Mouse (Mus musculus) WW6 (cell line): ENCODE data around the gene Leprot.

Experiments used
- DNase-seq: peaks from one replicate; pipeline ENCODE4 v3.0.0-alpha.2; 2013; ENCODE audit warnings: low read depth, low spot score

Leprot gene

DNA sequence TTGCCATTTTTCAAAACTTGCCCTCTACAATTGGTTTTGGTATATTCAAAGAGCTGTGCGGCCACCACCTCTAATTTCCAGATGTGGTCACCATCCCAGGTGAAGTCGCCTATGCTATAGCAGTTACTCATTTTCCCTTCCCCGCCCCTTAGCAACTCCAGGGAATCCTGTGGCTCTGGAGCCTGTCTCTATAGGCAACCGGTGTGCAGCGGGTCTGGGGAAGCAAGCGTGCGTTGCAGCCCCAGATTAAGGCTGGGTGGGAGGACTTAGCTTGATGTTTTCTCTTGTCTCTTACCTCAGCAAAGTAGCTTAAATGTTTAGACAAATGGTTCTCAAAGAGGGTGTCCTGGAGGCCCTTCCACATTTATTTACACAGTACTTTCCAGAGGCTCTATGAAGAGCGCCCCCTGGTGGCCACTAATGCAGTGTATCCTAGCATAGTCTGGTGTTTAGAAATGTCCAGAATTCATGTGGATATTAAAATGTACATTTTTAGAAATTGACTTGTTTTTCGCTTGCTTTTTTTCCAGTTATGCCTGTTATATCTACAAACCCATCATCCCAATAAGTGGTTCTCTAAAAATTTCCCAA lies 16.7 kb downstream of the Leprot start:
- DNase-seq, result no peak

DNA sequence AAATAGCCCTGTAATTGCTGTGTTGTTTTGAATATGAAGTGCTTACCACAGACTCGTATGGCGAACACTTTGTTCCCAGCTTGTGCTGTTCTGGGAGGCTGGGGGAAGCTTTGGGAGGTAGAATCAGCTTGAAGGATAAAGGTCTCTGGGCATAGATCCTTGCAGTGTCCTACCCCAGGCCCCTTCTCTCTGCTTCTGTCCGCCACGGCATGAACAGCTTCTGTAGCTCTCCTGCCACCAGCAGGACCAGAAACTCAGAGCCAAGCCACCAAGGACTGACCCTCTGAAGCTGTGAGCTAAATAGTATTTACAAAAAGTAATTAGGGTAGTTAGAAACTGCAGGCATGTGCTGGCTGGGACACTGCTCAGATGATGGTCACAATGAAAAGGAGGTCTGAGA lies 17.2 kb downstream of the Leprot start:
- DNase-seq, result no peak

DNA sequence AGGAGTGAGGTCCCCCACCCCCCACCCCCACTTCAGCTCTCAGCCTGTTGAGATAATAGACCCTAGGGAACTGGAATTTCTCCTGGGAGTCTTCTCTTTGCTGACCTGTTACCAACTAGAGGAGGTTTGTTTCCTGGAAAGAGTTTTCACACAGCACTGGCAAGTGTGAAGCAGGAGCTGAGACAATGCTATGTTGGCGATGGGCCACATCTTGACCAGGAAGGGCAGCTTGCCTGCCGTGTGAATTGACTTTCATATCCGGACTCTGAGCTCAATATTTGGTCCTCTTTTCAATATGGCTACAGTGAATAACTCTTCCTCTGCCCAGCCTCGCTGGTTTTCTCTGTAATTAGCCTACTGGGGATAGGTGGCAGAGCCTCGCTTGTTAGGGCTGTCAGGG lies 21.6 kb downstream of the Leprot start:
- DNase-seq, result no peak

DNA sequence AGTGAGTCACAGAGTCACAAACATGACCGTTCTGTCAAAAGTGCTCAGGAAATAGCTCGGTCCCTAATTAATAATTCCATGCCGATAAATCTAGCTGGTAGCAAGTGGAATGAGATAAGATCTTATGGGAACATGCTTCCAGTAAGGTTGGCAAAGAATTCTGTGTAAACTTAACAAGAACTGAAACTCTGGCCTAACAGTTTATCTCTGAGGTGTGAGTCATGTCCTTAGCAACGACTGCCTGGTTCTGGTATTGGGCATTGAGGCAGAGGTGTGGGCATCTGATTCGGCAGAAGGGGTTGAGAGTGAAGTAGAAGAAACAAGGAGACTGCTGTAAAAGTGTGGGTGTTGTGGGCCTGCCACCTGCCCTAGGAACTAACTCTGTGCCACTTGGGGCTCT lies 22.3 kb downstream of the Leprot start:
- no peak for DNase-seq

DNA sequence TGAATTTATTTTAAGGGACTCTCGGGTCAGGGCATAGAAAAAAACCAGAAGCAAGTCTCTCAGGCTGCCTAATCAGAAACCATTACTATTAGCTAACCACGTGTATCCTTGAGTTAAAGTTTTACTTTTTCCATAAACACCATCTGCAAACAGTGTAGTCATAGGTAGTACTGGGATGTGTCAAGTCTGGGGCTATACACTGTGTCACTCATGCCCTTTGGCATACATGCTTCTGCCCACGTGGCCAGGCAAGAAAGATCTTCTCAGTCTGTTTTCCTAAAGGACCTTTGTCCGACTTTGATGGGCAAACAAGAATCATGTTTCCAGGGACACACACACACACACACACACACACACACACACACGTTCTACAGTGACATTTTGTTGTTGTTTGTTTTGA lies 27.3 kb downstream of the Leprot start:
- DNase-seq, result no peak

DNA sequence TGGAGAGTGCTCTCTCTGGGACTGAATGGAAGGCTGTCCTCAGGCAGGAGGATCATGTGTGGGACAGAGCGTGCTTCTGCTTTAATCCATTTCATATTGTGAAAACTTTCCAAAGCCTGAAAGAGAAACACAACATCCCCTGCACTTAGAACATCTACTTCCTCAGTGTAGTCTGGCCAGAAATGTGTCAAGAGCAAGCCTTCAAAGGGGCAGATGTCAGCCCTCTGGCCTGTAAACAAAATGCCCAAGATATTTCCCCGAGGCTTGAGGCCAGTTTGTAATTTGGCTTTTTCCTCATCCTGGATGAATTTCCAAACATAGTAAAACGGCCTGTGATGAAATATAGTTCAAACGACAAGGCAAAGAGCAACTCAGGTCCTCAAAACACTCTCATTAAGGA lies 28.2 kb downstream of the Leprot start:
- no peak for DNase-seq

DNA sequence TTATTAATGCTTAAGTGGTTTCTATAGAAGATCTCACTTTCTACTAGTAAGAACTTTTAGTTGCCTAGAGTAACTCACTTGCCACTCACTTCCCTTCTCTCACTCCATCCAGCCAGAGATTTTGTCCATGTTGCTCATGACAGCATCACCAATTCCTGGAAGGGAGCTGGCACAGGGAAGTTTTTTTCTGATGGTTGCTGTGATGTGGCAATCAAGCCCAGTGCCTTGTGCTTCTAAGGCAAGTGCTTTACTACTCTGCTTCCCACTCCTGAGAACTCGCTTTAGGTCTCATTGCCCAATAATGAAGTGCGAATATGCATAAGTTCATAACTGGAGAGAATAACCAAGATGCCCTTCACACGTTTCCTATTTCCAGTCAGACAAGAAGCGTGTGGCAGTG lies 35.1 kb downstream of the Leprot start:
- no peak for DNase-seq

DNA sequence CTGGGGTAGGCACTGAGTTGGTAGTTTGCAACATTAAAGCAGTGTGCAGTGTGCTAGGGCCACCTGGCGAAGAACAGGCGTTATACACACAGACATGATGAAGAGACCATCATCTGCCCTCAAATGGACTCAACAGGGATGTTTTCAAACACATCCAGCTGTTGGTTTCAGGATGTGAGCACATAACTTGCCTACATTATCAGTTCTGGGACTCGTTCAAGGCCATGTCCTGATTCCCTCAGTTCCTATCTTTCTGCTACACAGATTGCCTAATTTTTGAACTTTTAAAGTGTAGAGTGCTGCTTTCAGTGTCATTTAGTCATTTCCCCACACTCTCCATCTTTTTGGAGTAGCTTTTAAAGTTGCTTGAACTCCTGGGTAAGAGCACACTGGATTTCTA lies 35.6 kb downstream of the Leprot start:
- DNase-seq, result no peak

DNA sequence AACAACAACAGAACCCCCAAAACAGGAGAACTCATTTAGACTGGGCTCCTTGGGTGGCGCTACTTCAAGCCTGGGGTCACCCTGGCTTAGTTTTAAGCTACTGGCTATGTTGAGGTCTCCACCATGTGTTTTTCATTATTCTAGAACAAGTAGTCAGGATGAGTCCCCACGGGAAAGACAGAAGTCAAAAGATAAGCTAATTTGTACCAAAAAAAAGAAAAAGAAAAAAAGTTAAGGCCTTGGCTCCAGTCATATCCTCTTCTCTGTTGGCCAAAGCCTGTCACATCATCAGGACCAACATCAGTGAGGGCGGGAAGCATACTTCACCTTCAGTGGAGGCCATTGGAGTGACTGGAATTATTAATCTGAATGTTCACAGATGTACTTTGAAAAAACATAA lies 37.3 kb downstream of the Leprot start:
- DNase-seq, result no peak

DNA sequence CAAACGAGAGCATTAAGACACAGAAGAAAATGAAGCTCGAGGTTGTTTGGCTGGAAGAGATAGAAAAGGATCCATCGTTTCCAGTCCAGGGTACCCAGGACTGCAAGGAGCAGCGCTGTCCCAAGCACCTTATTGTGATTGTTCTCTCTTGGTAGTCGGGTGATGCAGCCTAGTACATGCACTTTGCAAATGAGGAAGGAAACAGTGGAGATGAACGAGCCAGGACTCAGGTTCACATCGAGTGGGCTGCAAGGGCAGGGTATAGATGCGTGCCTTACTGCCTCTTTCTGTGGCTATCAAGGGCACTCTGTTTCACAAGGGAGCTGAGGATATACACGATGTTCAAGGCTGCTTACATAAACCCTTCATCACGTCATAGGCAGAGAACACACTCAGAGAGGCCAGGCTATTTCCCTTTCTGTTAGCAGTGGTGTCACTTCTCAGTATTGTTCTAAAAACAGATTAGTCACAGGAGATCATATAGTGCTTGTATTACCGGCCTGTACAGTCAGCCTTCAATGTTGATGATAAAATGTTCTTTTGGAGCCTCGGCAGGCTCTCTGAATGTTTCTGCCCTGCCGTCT lies 38.8 kb downstream of the Leprot start:
- no peak for DNase-seq

DNA sequence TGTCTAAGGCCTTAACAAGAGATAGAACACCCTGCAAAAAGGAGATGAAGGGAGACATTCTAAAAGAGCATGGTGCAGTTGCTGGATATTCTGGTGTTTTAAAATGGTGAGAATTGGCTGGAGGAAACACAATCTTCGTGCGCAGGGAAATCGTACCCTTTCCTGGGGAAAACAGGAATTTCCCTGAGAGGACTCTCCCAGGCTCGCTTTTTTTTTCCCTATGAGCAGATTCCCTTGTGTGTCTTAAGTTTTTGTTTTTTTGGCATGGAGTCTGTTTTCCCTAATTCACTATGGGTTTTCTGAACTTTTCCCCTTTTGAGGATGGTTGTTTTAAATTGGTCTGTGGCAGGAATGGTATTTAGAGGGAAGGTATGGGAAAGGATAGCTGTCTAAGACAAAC lies 41.7 kb downstream of the Leprot start:
- DNase-seq, result no peak

DNA sequence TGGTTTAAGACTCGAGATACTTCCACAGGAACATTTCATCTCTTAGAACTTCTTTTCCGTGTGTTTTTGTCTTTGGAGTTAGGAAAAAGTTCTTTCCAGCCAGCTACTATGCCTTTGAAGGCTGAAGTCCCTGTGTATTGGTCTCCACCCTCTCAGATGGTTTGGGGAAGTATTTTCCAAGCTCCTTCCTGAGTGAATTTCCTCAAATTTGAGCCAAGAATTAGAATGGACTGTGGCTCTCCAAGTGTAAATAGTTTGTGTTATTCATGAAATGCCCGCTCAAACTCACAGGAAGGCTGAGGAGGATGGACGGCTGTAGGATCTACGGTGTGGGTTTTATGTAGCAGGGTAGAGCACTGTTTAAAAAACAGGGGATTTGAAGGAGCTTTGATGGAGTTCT lies 42.1 kb downstream of the Leprot start:
- no peak for DNase-seq

DNA sequence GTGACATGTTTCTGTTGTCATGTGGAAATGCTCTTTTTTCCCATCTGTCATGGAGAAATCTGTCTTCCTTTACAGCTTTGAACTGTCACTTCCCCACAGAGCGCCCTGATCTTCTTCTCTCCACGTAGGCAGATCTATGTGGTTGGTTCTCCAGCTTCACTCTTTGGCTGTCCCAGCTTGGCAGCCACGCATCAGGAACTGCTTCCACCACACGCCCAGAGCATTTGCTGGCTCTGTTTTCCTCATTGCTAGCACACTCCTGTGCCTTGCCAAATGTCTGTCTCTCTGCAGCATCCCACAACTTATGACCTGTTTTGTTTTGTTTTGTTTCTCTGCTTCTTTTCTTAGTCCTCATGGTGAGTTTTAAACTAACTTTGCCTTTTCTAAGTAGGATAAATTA lies 45.4 kb downstream of the Leprot start:
- DNase-seq, result no peak

DNA sequence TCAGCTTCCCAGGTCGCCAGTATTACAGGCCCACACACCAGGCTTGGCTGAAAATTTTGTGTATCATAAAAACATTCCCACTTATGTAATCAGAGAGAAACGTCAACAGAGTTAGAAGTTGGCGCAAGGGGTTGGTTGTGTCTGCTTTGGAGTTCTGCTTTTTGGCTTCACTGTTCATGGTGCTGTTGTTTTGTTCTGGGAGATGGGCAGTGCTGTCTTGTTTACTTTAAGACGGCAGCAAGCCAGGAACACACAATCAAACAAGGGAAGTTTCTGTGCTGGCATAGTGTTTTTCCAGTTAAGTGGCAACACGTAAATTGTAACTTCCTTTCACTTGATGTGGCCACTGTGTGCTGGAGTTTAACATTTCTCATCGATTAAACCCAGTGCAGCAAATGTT lies 47.0 kb downstream of the Leprot start:
- no peak for DNase-seq

DNA sequence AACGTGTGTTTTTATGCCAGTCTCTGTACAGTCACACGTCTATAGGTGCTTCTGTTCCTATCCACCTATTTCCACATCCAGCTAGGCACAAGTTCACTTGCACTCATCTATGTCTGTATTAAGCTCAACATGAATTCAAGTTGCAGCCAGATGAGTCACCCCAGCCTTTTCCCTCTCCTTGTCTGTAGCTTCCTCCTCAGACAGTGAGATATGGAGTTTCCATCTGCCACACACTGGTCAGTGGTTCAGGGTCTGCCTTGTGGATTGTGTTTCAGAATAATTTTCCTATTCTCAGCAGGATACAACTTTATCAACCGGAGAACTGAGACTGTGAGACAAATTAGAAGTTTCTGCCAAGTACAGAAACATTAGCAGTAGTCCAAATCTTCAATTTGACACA lies 49.7 kb downstream of the Leprot start:
- no peak for DNase-seq

DNA sequence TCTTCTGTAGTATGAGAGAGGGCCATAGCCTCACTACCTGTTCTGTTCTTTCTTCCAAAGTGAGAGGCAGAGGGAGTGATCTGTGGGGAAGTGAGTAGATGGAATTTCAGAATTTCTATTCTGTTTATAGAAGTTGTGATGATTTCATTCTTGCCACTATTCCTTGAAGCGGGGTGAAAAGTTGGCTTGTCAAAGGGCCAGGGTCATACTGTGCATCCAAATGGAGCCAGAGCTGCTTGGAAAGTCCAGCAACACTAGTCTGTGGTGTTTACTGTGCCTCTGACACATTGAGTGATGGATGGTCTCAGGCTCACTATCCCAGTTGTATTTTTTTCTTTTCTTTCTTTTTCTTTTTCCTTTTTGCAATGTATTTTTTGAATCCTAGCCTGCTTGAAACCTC lies 51.9 kb downstream of the Leprot start:
- DNase-seq, result no peak

DNA sequence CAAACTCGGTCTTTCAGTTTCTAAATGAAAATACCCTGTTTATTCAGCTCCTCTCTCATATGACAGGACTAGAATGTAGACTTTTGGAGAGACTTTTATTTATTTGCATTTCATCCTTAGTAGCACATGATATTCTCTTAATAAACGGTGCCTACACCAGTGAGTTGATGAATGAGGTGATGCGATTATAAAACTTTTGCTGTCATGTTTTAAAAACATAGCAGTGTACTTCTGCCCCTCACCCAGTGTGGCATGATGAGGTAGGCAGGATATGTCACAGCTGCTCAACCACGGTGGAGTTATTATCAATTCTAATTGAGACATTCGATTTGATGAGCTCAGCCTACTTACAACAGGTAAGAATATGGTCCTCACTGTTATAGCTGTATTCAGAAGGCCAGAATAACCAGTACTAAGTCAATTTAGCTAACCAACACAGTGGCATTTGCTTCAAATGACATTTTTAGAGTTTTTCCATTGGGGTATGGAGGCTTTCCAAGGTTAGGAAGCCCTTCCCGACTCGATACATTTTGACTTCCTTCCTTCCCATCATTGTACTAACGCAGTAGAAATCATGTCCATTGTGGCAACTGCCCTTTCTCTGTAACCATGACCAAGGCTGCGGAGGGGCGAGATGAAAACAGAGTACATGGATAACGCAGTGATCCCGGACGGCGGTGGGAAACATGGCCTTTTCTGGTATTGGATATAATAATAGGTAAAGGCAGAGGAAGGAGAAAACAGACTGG lies 53.5 kb downstream of the Leprot start:
- no peak for DNase-seq

DNA sequence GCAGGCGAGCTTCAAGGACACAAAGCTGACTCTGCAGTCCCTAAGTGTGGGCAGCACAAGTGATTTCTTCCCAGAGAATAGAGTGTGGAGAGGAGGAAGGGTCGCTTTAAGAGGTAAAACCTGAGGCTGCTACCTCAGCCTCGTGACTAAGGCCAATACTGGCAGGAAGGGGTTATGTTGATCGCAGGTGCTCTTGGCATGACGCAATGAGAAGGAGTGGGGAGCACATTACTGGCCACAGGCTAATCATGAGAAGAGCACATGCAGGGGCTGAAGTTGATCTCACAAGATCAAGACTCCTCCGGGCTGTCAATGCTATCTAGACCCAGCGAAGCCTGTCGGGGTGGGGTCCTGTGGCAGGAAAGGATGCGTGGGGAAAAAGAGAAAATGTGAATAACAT lies 57.8 kb downstream of the Leprot start:
- DNase-seq, result no peak

DNA sequence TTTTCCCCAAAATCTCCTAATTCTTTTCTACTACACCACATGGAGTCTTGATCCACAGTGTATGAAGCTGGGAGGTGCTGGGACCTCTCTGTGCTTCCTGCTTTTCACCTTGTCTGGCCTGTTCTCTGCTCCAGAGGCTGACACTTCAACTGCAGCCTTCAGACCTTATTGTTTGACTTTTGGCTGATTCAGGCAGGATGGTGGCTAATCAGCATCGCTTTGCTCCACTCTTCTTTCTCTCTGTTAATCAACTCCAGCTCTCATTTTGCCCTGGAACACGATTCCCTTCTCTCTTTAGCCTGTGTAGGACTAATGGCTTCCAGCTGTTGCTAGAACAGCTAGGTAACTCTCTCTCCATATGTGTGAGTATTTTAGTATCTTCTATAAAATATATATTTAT lies 59.7 kb downstream of the Leprot start:
- no peak for DNase-seq

DNA sequence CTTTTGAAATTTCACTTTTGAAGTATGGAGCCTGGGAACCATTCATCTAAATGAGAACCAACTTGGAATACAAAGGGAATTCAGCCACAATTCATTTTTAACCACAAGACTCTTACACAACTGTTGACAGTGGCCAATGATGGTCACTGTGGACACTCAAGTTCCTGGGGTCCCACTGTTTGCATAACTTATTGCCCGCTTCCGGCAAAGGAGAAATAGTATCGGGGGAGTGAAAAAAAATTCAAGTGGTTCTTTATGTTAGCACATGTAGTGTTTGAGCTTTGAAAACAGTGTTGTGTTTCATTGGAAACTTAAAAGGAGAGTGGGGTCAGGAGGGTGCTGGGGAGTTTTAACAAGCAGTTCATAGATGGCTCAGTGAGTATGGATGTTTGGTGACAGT lies 60.4 kb downstream of the Leprot start:
- DNase-seq, result no peak
